Mouse (Mus musculus) E14TG2a.4 (cell line): Measurements from ENCODE around the gene Acacb.

Source experiments
- H3K27me3 ChIP-seq: 2 replicates; pipeline ENCODE4 v1.6.1; 2014; ENCODE audit warnings: low read length, control low read depth; ENCODE audit not compliant: insufficient read depth
- H3K36me3 ChIP-seq: 2 replicates; pipeline ENCODE4 v1.6.1; 2014; ENCODE audit warnings: low read length, control low read depth; ENCODE audit not compliant: insufficient read depth
- H3K4me1 ChIP-seq: replicated peaks from 2 replicates; pipeline ENCODE4 v1.6.1; 2014; ENCODE audit warnings: low read depth, low read length, control low read depth
- H3K4me3 ChIP-seq: replicated peaks from 2 replicates; pipeline ENCODE4 v1.5.1; 2014; ENCODE audit warnings: mild to moderate bottlenecking, low read length
- H3K9me3 ChIP-seq: 2 replicates; pipeline ENCODE4 v1.6.1; 2014; ENCODE audit warnings: low read length, control low read depth
- CTCF ChIP-seq: conservative IDR thresholded peaks from 2 replicates; pipeline ENCODE4 v1.5.1; 2014; ENCODE audit warnings: low read length
- NANOG ChIP-seq: IDR thresholded peaks from 2 replicates; pipeline ENCODE4 v1.6.1; 2014; ENCODE audit warnings: borderline replicate concordance, low read length, mixed read lengths
- POU5F1 ChIP-seq: IDR thresholded peaks from 2 replicates; pipeline ENCODE4 v1.6.1; 2014; ENCODE audit warnings: low read length, borderline replicate concordance

Acacb gene

DNA sequence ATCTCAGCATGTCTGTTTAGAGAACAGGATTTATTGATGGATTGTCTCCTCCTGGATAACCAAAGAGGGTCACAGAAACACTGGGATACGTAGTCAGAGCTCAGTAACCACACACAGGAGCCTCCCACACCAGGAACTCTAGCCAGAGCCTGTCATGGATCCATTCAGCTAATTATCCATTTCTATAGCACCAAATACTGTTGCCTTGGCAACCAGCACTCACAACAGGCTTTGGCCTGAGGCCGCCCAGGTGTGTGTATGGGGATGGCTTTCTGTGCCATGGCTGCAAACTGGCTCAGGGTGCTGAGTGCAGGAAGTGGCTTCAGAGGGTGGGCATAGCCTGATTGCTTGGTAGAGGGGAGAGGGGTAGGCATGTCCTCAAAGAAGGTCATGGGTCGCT, 143.7 kb downstream of the Acacb start:
- TF ChIP-seq CTCF, result no peak
- TF ChIP-seq NANOG, result no peak
- Histone ChIP-seq H3K36me3 (no peaks in the 10 kb centered on the region), H3K4me1 (peaks cover 40% of the 10 kb centered on the region)

DNA sequence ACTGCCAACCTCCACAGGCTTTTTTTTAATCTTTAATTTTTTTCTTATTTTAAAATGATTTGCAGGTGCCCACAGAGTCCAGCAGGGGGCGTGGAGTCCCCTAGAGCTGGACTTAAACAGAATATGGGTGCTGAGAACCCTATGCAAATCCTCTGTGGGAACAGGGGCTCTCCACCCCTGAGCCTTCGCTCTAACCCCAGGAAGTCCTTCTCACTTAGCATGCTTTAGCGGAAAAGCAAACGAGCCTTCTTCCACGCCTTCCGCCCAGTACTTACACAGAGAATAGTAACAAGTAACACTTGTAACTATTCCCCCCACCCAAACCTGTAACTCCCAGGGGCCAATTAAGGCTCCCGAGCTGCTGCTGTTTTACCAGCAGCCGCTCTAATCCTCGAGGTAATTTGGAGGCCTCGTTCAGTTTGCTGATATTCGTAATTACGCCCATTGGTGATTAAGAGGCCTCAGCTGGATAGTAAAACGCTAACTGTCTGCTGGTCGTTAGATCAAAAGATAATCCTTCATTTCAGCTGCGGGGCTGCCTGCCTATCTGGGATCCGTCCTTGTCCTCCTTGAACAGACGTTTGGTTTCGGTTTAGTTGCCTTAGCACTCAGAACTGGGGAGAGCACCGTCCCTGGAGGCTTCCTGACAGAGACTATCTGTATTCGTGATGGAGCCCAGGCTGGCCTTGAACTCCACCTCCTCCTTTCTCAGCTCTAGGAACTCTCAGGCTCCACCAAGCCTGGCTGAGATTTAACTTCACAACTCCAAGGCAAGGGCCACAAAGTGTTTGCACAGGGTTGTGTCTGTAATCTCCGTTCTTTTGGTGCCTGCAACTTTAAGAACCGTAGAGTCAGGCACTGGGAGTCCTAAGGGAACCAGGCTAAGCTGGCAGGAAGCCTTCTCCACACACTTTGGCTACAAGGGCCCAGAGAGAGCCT, 150.6 kb downstream of the Acacb start:
- peak overlapping the region; percentile 29 for H3K4me3 ChIP-seq
- H3K36me3 ChIP-seq, result no peaks in the 10 kb centered on the region
- peaks cover 36% of the 10 kb centered on the region for H3K4me1 ChIP-seq
- no peak for TF ChIP-seq NANOG
- no peak for TF ChIP-seq POU5F1
- peak; percentile 63 for TF ChIP-seq CTCF
- peaks cover 13% of the 10 kb centered on the region for H3K27me3 ChIP-seq
- no peaks in the 10 kb centered on the region for H3K9me3 ChIP-seq

More for the DNA sequence above, 143.7 kb downstream of the Acacb start:
- Histone ChIP-seq H3K9me3 (no peaks in the 10 kb centered on the region), H3K4me3 (no peak overlapping the region), H3K27me3 (peaks cover 19% of the 10 kb centered on the region)

- no peaks in the 10 kb centered on the region for H3K9me3 ChIP-seq
- H3K4me3 ChIP-seq, result no peak overlapping the region
- H3K27me3 ChIP-seq, result peaks cover 16% of the 10 kb centered on the region
- peaks cover 36% of the 10 kb centered on the region for H3K4me1 ChIP-seq
- no peaks in the 10 kb centered on the region for H3K36me3 ChIP-seq
- no peak for TF ChIP-seq CTCF
Measured at GRCm38 (mm10) chr5:114298212-114298894, 152.0 kb downstream of the Acacb start.

GRCm38 (mm10) chr5:114299156-114299855, 153.0 kb downstream of the Acacb start:
- TF ChIP-seq NANOG (no peak), POU5F1 (no peak), CTCF (no peak)
- H3K4me3 ChIP-seq, result no peak overlapping the region
- peaks cover 36% of the 10 kb centered on the region for H3K4me1 ChIP-seq
- peaks cover 16% of the 10 kb centered on the region for H3K27me3 ChIP-seq
- H3K9me3 ChIP-seq, result no peaks in the 10 kb centered on the region
- no peaks in the 10 kb centered on the region for H3K36me3 ChIP-seq

GRCm38 (mm10) chr5:114299883-114300610, 153.7 kb downstream of the Acacb start:
- H3K27me3 ChIP-seq, result peaks cover 16% of the 10 kb centered on the region
- no peak for TF ChIP-seq NANOG
- TF ChIP-seq POU5F1, result no peak
- no peak for TF ChIP-seq CTCF
- H3K4me1 ChIP-seq, result peaks cover 34% of the 10 kb centered on the region
- H3K4me3 ChIP-seq, result no peak overlapping the region
- no peaks in the 10 kb centered on the region for H3K9me3 ChIP-seq
- no peaks in the 10 kb centered on the region for H3K36me3 ChIP-seq
